Mouse (Mus musculus) neural tube, embryonic 10.5 days (tissue): ENCODE measurements around the gene Skp1a.

Source experiments
- DNase-seq: peaks from one replicate; pipeline ENCODE4 v3.0.0-alpha.2; 2017; ENCODE audit warnings: low spot score; ENCODE audit errors: extremely low spot score

Skp1a gene

DNA sequence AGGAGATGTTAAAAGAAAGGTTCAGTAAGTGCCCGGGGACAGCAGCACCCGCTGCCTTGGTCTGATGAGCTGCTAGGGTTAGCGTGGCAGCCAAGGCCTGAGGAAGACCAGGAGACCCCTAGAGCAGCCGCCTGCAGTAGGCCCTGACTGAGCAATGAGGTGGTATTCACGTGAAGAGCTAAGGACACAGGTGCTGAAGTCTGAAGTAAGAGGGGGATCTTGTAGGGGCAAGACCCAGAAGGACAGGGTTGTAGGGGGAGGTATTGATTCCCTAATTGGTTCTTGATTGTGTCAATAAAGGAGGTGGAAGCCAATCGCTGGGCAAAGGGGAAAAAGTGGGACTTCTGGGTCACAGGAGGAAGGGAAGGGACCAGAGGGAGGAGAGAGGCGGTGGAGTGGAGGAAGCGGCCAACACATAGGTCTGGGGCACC is 45.2 kb downstream of the Skp1a start:
- DNase-seq: no peak

DNA sequence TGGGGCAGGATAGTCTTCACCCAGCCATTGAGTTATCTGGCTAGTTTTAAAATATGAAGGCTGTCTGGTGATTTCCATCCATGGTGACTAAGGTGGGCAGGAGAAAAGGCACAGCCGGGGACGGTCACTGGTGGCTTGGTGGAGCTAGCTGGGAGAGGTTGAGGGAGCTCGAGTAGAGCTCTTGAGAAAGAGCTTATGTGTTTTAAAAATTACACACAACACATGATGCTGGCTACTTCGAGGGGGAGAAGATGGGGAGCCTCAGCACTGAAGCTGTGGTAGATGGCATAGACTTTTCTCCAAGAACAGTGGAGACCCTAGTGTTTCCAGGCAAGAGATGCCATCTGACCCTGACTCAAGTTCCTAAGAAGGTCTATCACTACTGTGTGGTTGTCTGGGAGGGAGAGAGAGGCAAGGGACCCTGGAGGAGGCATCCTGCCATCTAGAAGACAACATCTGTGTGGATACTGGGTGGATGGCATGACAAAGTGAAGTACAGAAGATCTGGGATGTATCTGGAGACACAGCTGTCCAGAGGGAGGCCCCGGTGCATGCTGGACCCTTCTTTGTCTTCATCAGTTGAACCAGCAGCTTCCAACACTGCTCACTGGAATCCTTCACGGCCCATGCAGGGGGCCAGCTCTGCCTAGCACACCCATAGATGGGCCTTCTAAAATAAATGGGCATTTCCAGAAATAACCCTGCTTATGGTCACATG is 45.8 kb downstream of the Skp1a start:
- no peak for DNase-seq

DNA sequence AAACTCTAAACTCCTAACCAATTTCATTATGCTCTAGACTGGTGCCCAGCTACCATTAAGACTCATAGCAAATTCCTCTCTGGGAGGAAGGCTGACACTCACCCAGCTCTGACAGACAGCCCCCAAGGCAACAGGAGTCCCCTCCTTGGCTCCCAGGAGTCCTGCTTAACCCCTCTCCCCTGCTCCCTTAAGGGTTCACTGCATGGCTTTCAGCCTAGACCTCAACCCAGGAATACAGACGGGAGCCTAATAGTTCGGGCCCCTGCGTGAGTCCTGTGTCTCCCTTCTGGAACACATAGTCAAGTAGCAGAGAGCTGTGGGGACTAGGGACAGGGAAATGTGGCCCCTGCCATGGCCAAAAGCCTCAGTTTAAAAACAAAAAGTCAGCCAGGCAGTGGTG is 46.4 kb downstream of the Skp1a start:
- no peak for DNase-seq

DNA sequence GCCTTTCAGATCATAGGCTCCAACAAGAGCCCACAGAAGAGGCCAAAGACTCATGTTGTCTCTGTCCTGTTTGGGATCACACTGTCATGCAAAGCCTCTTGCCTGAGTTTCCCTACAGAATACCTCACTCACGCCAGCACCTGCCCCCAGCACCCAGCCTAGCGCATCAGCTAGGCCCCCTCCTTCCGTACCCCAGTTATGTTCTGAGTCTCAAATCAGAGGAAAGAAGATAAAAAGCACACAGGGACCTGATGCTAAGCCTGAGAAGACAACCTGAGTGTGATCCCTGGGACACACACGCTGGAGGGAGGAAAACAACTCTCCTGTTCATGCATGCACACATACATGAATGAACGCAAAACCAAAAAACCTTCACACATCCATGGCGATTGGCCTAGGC is 47.2 kb downstream of the Skp1a start:
- DNase-seq: no peak

DNA sequence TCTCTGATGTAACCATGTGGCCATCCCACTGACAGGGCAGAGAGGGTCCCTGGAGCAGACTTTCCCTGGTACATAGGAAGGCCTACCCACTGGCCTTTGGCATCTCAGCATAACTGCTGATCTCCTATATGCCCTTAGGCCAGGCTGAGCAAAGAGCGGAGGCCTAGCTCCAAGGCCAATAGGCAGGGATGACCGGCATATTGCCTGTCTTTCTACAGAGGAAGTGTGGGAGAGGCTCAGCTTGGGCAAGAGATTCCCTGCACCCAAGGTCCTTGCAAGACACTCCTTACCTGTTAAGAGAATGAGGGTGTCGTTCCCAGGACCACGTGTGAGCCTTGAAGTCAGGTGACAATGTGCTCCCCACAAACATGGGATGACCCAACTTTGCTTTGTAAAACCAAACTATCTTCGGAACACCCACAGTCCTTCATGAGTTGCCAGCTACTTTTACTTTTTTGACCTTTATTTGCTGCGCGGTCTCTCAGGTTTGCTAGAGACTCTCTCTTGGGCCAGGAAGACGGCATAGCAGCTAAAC is 47.9 kb downstream of the Skp1a start:
- DNase-seq: no peak

DNA sequence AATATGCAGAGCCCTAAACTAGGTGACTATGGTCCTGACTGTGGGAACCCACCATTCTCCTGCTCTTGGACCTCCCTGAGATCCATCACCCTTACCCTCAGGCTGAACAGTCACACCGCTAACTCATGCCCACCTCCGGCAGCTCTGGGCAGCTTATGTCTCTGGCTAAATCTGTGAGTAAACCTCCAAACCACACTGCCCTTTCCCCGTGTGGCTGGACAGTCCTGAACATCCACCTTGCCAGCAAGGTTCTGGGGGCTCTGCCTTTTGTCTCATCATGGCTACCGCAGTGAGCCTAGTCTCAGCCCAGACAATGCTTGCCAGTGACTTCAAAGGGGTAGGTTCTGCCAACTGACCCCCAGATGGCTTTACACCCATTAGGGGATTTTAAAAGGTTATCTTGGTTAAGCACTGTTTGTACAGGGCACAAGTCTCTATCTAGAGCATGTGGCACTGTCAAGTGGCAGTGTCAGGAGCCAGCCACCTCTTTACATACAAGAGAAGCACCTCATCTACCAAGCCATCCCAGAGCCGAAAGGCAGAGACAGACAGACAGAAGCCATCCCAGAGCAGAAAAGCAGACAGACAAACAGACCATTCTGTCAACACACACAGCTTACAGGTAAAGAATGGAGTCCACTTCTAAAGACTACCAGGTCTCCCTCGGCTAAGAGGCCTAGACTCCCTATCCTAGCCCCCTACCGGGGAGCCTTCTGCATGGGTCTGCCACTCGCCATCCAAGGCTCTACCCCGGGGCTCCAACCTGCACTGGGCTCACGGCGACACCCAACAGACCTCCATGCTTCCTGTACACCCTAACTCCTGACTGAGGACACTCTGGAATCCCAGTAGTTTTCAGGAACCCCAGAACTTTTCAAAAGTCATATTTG is 49.0 kb downstream of the Skp1a start:
- DNase-seq: no peak

DNA sequence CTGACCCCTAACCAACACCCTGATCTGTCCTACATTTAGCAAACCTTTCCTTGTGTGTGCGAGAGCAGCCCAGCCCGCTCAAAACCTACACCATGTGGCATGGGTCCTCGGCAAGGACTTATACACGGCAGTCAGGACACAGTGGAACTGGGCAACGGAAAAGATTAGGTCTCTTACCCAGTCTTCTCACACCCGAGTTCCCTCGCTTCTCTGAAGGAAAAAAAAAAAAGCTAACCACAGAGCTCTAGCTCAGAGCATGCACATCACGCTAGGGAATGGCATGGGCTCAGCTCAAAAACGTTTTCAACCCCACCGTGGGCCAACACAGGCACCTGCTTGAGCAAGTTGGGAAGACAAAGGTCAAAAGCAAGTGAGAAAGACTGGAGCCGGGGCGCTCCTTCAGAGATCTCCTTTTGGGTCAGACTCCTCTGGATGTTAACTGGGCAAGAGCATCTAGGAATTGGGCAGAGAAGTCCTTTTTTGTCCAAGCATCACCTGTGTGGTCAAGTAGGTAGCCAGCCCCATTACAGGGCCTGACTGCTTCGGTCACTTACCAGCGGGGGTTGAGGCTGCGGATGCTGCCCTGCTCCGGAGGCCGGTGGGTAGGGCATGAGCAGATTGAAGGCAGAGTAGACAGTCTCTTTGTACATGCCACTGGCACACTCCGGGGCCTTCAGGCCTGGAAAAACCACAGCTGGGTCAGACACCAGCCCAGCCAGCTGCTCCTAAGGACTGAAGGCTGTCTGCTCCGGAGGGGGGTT is 50.0 kb downstream of the Skp1a start:
- no peak for DNase-seq

DNA sequence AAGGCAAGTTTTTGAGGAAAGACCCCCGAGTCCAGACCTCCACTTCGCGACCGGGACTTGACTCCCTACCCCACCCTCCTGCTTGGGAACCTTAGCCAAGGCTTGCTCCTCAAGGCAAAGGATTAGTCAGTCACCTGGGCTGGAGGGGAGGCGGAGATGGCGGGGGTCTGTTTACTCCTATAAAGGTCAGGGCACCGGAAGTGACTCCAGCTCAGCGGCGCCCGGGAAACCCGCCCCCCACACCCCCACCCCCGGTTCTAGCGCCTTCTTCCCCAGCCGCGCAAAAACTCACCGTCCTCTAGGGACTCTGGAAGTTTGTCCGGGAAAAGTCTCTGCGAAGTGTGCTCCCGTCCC is 50.6 kb downstream of the Skp1a start:
- no peak for DNase-seq

DNA sequence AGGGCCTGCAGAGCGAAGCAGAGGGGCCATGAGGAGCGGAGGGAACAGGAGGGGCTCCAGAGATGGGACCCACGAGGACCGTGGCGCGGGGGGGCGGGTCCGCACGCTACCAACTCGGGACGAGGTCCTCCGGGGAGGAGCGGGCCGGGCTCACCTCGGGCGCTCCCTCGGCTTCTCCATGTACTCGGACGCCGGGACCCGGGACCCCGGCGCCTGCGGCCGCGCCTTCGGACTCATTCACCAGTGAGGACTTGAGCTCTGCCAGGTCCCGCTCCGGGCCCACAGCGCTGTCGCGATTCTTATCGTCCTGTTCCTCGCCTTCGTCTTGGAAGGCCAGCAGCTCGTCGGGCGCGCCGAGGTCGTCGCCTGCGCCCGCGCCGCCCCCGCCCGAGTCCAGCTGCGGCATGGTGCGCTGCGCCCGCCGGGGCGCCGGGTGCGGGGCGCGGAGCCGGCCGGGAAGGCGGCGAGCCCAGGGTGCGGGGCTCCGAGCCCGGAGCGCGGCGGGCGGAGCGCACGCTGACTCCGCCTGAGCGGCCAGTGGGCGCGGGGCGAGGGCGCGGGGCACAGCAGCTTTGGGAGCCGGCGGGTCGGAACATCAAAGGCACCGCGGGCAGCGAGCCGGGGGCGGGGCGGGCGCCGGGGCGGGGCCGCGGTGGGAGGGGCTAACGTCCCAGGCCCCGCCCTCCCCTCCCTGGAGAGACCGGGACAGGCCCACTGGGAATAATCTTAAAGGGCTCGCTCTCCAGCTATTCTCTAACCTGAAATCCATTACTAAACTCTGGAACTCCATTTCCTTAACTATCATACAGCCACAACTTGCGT is 51.2 kb downstream of the Skp1a start, which contains the start of gene Tcf7:
Gene Tcf7, minus strand, starts transcription at position 241 of the 822 bp plus-strand sequence.
- peak; percentile 83 for DNase-seq

DNA sequence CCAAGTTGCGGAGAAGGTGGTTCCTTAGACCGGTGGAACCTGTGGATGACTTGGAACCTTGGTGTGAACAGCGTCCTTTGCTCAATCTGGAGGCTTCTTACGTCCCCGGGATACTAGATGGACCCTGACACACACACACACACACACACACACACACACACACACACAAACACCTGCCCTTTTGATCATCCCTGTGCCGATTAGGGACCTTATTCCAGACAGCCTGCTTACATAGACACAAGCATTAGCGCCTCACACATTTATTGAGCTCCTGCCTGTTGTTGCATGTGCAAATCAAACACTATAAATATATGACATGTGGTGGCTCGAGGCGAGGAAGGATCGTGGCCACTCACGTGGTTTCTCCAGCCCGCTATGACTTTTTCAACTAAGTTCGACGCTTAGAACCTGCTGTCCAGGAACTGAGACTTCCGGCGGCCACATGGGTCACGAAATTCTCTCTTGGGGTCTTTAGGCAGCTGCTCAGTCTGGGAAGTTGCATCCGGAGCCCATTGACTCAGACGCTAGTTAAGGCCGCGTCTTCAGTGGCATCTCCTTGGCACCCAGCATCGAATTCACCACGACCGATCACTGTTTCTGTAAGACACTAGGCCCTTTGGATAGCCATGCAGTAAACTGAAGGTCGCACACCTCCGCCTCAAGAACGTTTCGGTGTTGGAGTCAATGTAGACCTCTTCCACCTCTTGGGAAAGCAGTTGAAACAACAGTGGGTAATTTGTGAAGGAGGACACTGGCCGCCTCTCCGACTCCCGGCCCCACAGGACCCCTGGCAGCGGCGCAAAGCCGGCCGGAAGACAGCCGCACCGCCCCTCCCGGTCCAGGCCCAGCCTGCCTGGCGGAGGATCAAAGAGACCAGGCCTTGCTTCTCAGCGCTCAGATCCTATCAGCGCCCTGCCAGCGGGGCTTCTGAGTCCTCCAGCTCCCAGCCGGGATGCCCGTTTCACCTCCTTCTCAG is 52.1 kb downstream of the Skp1a start:
- peak; percentile 67 for DNase-seq

DNA sequence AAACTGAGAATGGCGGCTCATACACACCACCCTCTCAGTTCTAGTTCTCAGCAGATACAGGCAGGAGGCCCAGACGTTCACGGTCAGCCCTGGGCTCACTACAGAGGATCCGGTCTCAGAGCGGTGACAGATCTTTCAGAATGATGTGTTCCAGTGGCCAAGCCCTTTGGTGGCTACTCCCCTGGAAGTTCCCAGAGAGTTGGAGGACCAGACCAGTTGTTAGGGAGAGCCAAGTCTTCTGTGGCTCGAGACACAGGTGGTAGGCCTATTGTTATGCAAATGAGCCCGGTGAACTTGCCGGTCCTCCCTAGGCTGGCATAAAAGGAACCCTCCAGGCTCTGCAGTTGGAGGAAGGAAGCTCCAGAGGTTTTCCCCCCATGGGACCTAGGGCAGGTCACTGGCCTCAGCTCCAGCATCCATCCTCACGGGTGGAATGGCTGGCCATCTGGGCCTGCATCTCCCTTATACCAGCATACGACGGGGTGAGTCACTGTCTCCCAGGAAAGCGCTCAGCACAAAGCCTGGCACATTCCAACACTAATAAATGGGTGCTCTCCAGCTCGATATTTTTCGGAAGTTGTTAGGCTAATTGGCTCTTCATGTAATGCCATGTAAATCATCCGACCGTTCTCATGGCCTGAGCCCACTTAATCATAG is 54.6 kb downstream of the Skp1a start:
- DNase-seq: no peak

DNA sequence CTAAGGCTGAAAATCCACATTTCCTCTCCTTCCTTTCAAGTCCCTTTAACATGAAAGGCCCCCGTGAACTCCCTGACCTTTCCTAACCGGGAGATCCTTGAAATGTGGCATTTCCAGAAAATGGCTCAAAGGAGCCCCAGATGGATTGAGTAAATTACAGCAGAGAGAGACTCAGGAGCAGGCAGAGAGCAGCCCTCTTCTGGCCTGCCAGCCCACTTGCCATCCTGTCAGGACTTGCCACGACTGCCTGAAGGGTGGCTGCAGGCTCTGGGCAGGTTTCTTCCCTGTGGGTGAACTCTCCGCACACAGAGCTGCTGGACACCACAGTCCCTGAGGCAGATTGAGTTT is 55.1 kb downstream of the Skp1a start:
- DNase-seq: peak; percentile 55

DNA sequence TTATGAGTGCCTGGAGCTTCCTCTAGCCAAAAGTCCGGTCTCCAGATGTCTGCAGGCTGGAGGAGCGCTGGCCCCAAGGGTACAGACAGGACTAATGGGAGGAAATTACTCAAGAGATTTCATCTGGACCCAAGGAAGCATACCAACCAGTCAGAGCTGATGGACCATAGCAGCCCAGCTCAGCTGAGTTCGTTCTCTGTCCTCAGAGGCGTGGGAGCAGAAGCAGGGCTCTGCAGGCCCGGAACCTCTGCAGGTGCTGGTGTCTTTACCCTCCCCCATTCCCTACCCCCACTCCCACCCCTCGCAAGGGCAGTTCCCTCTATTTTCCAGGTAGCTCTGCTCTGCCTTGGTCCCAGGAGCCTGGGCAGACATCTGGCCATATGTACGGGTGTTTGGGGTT is 60.6 kb downstream of the Skp1a start:
- no peak for DNase-seq

DNA sequence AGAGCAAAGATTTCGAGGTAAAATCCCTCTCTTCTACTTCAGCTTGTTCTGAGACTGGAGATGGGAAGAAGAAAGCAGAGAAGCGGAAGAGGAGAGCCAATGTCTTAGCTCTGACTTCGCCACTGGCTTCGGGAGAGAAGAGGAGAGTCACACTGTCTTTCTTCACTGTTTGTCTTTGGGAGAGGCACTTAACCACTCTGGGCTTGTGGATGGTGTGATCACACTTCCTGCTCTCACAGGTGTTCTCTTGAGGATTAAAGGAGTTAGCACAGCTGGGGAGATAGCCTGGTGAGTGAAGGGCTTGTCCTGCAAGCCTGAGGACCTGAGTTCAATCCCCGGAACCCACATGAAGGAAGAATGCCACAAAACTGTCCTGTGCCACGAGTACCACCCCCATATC is 61.1 kb downstream of the Skp1a start:
- DNase-seq: no peak

DNA sequence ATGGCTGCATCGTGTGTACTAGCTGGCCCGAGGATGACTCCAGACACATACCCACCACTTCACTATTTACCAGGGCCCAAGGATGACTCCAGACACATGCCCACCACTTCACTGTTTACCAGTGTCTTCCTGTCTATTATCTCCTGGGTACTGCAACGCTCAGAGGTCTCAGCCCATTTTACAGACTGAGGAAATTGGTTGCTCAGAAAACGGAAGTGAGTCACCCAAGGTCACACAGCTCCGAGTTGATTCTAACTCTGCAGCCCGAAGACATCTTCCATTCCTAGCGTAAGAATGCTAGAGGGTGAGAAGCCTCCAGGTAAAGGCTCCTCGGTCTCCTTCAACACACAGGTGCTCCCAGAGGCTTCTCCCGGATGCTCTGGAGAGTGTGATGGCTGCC is 62.3 kb downstream of the Skp1a start:
- no peak for DNase-seq
